Mouse (Mus musculus): ENCODE data around the gene Timm17a. TPM values are rescaled to one million over a fixed set of nuclear protein-coding genes. Genes with fewer than 3 reads are reported as not detected.

Timm17a gene
- polyA plus RNA-seq, 1 experiment from 2014 or later, result 166 TPM

Other genes with a start within 250 kb of the Timm17a start
- gene Lgr6, start 208.5 kb downstream of the Timm17a start, polyA plus RNA-seq (2015; fragmentation: Nextera tagmentation; extraction: Ambion mirVana), result 1.4 and 2.0 TPM in 2 replicates
- gene Ptpn7, start 181.1 kb downstream of the Timm17a start, polyA plus RNA-seq (2015; fragmentation: Nextera tagmentation; extraction: Ambion mirVana), result 0.59 and 1.1 TPM in 2 replicates
- gene Arl8a, start 167.0 kb downstream of the Timm17a start, polyA plus RNA-seq (2015; fragmentation: Nextera tagmentation; extraction: Ambion mirVana), result 331 and 336 TPM in 2 replicates
- 0.63 and 0.76 TPM in 2 replicates for gene Gpr37l1, start 146.1 kb downstream of the Timm17a start, polyA plus RNA-seq (2015; fragmentation: Nextera tagmentation; extraction: Ambion mirVana)
- 0.52 and 0.59 TPM in 2 replicates for gene Elf3, start 55.2 kb downstream of the Timm17a start, polyA plus RNA-seq (2015; fragmentation: Nextera tagmentation; extraction: Ambion mirVana)
- 104 and 106 TPM in 2 replicates for gene Rnpep, start 29.7 kb downstream of the Timm17a start, polyA plus RNA-seq (2015; fragmentation: Nextera tagmentation; extraction: Ambion mirVana)
- 0.31 and 0.33 TPM in 2 replicates for gene Lmod1, start 11.0 kb upstream of the Timm17a start, polyA plus RNA-seq (2015; fragmentation: Nextera tagmentation; extraction: Ambion mirVana)
- gene Shisa4, start 61.5 kb upstream of the Timm17a start, polyA plus RNA-seq (2015; fragmentation: Nextera tagmentation; extraction: Ambion mirVana), result 81.8 and 95.4 TPM in 2 replicates
- 104 and 114 TPM in 2 replicates for gene Ipo9, start 116.7 kb upstream of the Timm17a start, polyA plus RNA-seq (2015; fragmentation: Nextera tagmentation; extraction: Ambion mirVana)

Data from neural tube, embryonic 13.5 days (tissue).